Mouse (Mus musculus) CD4-positive, CD25-positive, alpha-beta regulatory T cell, adult 9 weeks (primary cell): ENCODE results near the gene Yy2. TPM values are rescaled to one million over a fixed set of nuclear protein-coding genes. Genes with fewer than 3 reads are reported as not detected.

Source experiments
- polyA plus RNA-seq: library from polyadenylated mRNA; unstranded; fragments of 100-300 nt; shearing (Covaris generic); gene quantifications from one replicate; pipeline ENCODE4 v1.2.1, GENCODE M21; 2017

The Yy2 gene
- polyA plus RNA-seq, result 2.5 TPM

DNA sequence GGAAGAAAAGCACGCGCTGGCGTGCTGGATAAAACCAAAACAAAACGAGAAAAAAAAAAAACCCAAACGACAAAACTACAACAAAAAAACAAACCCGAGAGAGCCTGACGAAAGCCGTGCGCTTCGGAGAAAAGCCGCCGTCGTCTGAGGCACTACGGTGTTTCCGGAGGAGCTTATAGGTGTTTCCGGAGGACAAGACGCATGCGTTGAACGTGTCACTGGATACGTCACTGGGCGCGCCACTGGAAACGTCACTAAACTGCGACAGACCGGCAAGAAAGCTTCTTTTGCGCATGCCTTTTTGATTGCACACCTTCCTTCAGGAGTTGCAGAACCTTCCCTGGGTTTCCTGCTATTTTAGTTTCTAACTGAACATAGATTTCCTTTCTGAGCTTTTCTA, at the start of gene Yy2:
Yy2 (minus strand) TSS at position 146 of the 400 bp plus-strand sequence.

DNA sequence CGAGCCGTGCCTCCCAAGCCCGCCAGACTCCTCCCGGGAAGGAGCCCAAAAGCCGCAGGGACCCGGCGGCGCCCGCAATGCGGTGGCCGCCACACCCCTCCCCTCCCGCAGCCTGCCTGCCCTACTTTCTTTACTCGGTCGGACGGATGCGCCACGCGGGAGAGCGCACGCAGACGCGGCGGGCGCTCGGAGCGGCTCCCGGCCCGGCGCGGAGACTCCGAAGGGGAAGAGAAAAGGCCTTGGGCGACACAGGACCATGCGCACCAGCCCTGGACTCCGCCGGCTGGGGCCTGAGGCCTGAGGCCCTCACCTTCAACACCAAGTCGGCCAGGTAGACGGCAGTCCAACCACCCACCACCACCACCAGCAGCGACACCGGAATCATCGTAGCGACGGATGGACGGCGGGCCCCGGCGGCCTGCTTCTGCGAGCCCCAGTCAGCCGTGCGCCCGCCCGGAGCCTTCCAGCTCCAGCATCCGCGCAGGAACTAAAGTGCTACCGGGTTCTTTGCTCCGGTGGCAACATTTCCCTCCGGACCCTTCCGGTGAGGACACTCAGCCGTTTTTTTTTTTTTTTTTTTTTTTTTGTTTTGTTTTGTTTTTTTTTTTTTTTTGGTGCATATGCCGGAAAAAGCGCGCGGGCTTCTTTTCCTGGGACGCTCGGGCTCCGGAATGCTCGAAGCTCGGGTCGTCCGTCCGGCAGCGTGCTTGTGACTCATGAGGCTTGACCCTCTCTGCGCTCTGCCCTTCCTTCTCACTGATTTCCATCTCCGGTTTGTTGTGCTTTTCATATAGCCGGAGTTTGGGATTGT, 29.6 kb upstream of the Yy2 start, which contains the start of gene Mbtps2:
Mbtps2 (minus strand) TSS at position 530 of the 811 bp plus-strand sequence.

Other genes starting within 250 kb of the Yy2 start
- gene Phex, start 153.7 kb downstream of the Yy2 start, polyA plus RNA-seq, result 0.07 TPM
- 79.3 TPM for gene Sms, start 76.7 kb downstream of the Yy2 start, polyA plus RNA-seq
- 17.5 TPM for gene Mbtps2, start 29.7 kb upstream of the Yy2 start, polyA plus RNA-seq
- not detected for gene Smpx, start 129.9 kb upstream of the Yy2 start, polyA plus RNA-seq
- gene Klhl34, start 249.4 kb upstream of the Yy2 start, polyA plus RNA-seq, result not detected